Mouse (Mus musculus) embryonic fibroblast, embryonic 13.5 days (primary cell): ENCODE results near the gene Ddx39.

Source experiments
- CTCF ChIP-seq: IDR thresholded peaks from 2 replicates; pipeline ENCODE4 v1.5.1; 2011; ENCODE audit warnings: mild to moderate bottlenecking, control low read depth, low read length, moderate library complexity, borderline replicate concordance; ENCODE audit not compliant: insufficient read depth
- POLR2A ChIP-seq: IDR thresholded peaks from 2 replicates; pipeline ENCODE4 v1.6.1; 2011; ENCODE audit warnings: low read depth, mild to moderate bottlenecking, control low read depth, low read length, moderate library complexity

DNA sequence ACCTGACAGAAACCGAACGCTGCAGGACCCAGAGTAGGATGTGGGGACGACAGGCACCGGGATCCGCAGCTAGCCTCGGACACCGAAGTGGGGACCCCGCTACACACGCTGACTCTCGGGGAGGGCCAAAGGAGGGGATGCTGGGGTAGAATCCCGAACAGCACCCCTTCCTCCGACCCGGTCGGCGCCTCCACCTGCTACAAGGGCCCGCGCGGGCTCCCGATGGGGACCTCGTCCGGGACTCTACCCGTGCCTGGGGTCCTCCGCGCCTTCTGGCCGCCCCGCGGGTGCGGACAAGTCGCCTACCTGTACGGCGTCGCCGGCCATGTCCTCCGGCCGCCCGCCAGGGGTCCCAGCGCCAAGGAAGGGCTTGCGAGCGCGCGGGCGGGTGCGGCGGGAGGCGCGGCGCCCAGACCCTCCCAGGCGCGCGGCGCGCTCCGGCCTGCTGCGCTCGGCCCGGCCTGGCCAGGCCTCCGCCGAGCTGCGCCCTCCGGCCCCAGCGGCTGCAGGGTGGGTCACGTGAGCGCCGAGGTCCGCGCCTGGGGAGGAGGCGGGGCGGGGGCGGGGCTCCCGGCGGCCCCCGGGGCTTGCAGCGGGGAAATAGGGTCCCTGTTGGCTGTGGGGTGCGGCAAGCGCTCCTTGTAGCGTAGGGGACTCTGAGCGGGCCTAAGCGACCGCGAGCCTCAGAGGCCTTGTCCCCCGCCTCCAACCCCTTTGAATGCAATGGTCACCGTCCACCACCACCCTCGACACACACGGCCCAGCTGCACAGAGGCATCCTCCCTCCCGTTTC is 16.1 kb upstream of the Ddx39 start, which contains the start of gene Pkn1:
- TF ChIP-seq CTCF, result no peak
- TF ChIP-seq POLR2A, result peak; percentile 84
